Mouse (Mus musculus) midbrain, embryonic 14.5 days (tissue): ENCODE results near the gene Gpatch1. TPM values are rescaled to one million over a fixed set of nuclear protein-coding genes. Genes with fewer than 3 reads are reported as not detected.

Experiments used
- ATAC-seq: fragments of 200-750 bp; cut with Nextera tagmentation; 2 replicates; pipeline ENCODE4 v1.8.0; 2017; ENCODE audit warnings: moderate number of reproducible peaks, moderate library complexity; ENCODE audit not compliant: low FRiP score, low TSS enrichment
- DNase-seq: peaks from one replicate; pipeline ENCODE4 v3.0.0-alpha.2; 2015
- H3K27ac ChIP-seq: fragments of 300-500 bp; sonication (generic); replicated peaks from 2 replicates; pipeline ENCODE4 v1.5.1; 2014; ENCODE audit warnings: mild to moderate bottlenecking, low read depth, low read length, moderate library complexity
- H3K27me3 ChIP-seq: fragments of 300-500 bp; sonication (generic); 2 replicates; pipeline ENCODE4 v1.6.1; 2014; ENCODE audit warnings: low read length, control low read depth, mixed read lengths; ENCODE audit not compliant: control insufficient read depth, insufficient read depth
- H3K36me3 ChIP-seq: fragments of 300-500 bp; sonication (generic); 2 replicates; pipeline ENCODE4 v1.6.1; 2014; ENCODE audit warnings: low read length, control low read depth; ENCODE audit not compliant: control insufficient read depth, insufficient read depth
- H3K4me1 ChIP-seq: fragments of 300-500 bp; sonication (generic); 2 replicates; pipeline ENCODE4 v1.6.1; 2014; ENCODE audit warnings: mild to moderate bottlenecking, antibody characterized with exemption, low read length, control low read depth; ENCODE audit not compliant: control insufficient read depth, insufficient read depth
- H3K4me2 ChIP-seq: fragments of 300-500 bp; sonication (generic); 2 replicates; pipeline ENCODE4 v1.6.1; 2014; ENCODE audit warnings: mild to moderate bottlenecking, low read length, moderate library complexity
- H3K4me3 ChIP-seq: fragments of 300-500 bp; sonication (generic); replicated peaks from 2 replicates; pipeline ENCODE4 v1.5.1; 2014; ENCODE audit warnings: low read depth, low read length
- H3K9ac ChIP-seq: fragments of 300-500 bp; sonication (generic); replicated peaks from 2 replicates; pipeline ENCODE4 v1.6.1; 2014; ENCODE audit warnings: mild to moderate bottlenecking, low read length, moderate library complexity
- H3K9me3 ChIP-seq: fragments of 300-500 bp; sonication (generic); 2 replicates; pipeline ENCODE4 v1.6.1; 2016; ENCODE audit warnings: low read length, control low read depth, mixed read lengths; ENCODE audit not compliant: control insufficient read depth
- WGBS: fragments of 180-500 bp; shearing (Covaris S2); extraction: QIAGEN DNeasy Blood & Tissue Kit; methylation state at CpG from one replicate; pipeline ENCODE4 v1.1.7; 2014; 5-methylcytosine and 5-hydroxymethylcytosine counted together
- polyA plus RNA-seq: library from polyadenylated mRNA; unstranded; fragments of >200 nt; fragmentation: Nextera tagmentation; extraction: Ambion mirVana; gene quantifications from 2 replicates; pipeline ENCODE4 v1.2.1, GENCODE M21; 2014

The Gpatch1 gene
- polyA plus RNA-seq, 1 experiment from 2014 or later = 22.8 TPM

DNA sequence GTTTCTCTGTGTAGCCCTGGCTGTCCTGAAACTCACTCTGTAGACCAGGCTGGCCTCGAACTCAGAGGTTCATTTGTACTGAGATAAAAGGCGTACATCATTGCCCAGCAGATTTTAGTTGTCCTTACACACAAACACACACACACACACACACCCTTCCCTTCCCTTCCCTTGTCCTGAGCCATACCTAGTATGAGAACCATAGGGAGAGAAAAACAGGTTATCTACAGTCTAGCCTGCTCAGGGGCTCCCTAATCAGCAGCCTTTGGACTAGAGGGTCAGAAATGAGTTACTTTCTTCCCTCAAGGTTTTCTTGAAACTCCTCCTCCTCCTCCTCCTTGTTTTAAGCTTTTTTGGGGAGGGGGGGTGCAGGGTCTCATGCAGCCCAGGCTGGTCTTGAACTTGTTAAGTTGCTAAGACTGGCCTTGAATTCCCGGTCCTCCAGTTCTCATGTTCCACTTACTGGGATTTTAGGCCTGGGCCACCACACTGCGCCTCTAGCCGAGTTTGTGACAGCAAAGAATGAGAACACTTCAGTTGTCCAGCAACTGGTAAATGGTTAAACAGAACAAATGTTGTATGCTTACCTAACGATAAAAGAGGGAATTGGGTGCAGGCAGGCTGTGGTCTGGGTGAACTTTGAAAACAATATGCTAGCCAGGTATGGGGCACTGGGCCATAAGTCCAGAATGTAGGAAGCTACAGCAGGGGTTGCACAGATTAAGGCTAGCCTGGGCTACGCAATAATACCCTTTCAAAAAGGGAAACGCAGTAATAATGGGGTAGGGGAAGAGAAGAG, 31.8 kb upstream of the Gpatch1 start:
- Histone ChIP-seq H3K9me3 (no peaks in the 10 kb centered on the region), H3K27me3 (no peaks in the 10 kb centered on the region)

GRCm38 (mm10) chr7:35349022-35349421, 30.8 kb upstream of the Gpatch1 start:
- Histone ChIP-seq H3K4me2 (no peak overlapping the region), H3K4me3 (no peak overlapping the region), H3K27me3 (no peaks in the 10 kb centered on the region), H3K27ac (no peak overlapping the region), H3K9ac (no peak overlapping the region), H3K36me3 (no peaks in the 10 kb centered on the region), H3K4me1 (no peaks in the 10 kb centered on the region), H3K9me3 (no peaks in the 10 kb centered on the region)
- no peak for ATAC-seq
- WGBS = 87% methylated on average over 4 of the region's 4 CpGs
- DNase-seq = no peak

More for the DNA sequence above, 31.8 kb upstream of the Gpatch1 start:
- no peak for DNase-seq
- H3K27ac ChIP-seq = no peak overlapping the region
- no peak overlapping the region for H3K9ac ChIP-seq
- no peak overlapping the region for H3K4me2 ChIP-seq
- H3K36me3 ChIP-seq = no peaks in the 10 kb centered on the region
- H3K4me1 ChIP-seq = no peaks in the 10 kb centered on the region
- no peak overlapping the region for H3K4me3 ChIP-seq
- 90% methylated on average over 8 of the region's 8 CpGs for WGBS
- no peak for ATAC-seq

DNA sequence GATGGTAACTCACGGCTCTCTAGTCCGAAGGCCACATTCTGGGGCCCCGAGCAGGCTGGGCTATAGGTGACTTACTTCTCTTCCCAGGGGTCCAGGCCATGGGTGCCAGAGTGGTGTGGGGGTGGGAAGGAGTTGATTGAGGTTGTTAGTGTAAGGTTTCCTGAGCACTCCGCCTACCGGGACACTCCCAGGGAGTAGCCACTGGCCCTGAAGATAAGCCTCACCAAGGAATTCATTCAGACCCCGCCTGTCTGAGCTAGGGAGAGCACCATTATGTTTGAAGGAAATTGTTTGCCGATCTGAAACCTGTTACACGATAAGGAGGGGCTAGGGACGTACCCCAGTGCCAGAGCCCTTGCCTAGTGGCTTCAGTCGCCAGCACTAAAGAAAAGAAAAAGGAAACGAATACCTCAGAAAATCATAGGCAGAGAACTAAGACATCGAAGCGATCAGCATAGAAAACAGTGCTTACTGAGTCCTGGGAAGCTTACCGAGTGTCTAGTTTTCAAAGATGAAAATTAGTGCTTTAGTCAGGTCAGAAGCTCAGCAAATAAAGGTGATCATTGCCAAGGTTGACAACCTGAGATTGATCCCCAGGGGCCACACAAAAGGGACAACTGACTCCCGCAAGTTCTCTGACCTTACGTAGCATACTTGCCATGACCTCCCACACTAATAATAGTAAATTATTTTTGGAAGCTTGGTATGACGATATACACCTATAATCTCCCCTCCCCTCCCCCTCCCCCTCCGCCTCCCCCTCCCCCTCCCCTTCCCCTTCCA, 29.9 kb upstream of the Gpatch1 start:
- no peaks in the 10 kb centered on the region for H3K27me3 ChIP-seq
- ATAC-seq (no peak), DNase-seq (no peak)
- 82% methylated on average over 18 of the region's 18 CpGs for WGBS
- H3K36me3 ChIP-seq = no peaks in the 10 kb centered on the region
- no peak overlapping the region for H3K27ac ChIP-seq
- no peaks in the 10 kb centered on the region for H3K4me1 ChIP-seq
- H3K9ac ChIP-seq = no peak overlapping the region
- H3K4me3 ChIP-seq = no peak overlapping the region
- H3K9me3 ChIP-seq = no peaks in the 10 kb centered on the region
- no peak overlapping the region for H3K4me2 ChIP-seq

DNA sequence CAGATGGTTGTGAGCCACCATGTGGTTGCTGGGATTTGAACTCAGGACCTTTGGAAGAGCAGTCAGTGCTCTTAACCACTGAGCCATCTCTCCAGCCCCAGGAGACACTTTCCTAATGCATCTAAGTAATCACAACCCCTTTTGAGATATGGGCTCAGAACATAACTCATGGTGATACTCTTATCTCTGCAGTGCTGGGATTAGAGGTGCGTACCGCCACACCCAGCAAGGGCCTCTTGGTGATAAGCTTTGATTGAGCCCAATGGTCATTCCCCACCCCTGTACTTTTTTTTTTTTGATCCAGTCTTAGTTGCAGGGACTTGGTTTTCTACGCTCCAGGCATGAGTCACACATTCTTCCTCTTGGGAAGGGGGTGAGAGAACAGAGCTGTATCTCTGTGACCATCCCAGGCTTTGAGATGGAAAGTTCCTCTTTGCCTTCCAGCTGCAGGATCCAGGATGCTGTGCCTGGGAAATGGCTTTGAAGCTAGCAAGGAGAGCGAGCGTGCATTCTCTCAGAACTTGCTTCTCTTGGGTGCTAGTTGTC, 26.6 kb upstream of the Gpatch1 start:
- H3K4me3 ChIP-seq = no peak overlapping the region
- no peak overlapping the region for H3K4me2 ChIP-seq
- H3K36me3 ChIP-seq = no peaks in the 10 kb centered on the region
- H3K27me3 ChIP-seq = no peaks in the 10 kb centered on the region
- H3K27ac ChIP-seq = no peak overlapping the region
- H3K9ac ChIP-seq = no peak overlapping the region
- ATAC-seq (no peak), DNase-seq (no peak)
- H3K9me3 ChIP-seq = no peaks in the 10 kb centered on the region
- 98% methylated on average over 5 of the region's 5 CpGs for WGBS
- H3K4me1 ChIP-seq = no peaks in the 10 kb centered on the region

DNA sequence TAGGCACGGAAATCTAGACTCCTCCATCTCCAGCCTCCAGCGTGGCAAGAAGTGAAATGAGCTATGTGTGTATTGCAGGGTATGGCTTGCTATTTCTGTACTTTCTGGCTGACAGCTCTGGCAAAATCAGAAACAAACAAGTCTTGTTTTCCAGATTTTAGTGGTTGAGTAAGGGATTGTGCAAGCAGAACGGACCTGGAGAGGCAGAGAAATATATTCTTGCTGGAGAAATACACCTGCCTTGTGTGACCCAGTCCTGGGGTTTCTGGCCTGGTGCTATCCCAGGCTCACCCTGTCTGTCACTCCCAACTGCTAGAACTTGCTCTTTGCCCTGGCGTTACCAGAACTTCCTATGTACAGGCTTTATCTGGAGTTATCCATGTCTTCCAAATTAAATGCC, 24.3 kb upstream of the Gpatch1 start:
- DNase-seq (no peak), ATAC-seq (no peak)
- no peak overlapping the region for H3K4me2 ChIP-seq
- H3K27me3 ChIP-seq = no peaks in the 10 kb centered on the region
- H3K9ac ChIP-seq = no peak overlapping the region
- H3K4me1 ChIP-seq = no peaks in the 10 kb centered on the region
- H3K36me3 ChIP-seq = no peaks in the 10 kb centered on the region
- H3K27ac ChIP-seq = no peak overlapping the region
- H3K9me3 ChIP-seq = no peaks in the 10 kb centered on the region
- no peak overlapping the region for H3K4me3 ChIP-seq
- WGBS = 85% methylated on average over 4 of the region's 4 CpGs

DNA sequence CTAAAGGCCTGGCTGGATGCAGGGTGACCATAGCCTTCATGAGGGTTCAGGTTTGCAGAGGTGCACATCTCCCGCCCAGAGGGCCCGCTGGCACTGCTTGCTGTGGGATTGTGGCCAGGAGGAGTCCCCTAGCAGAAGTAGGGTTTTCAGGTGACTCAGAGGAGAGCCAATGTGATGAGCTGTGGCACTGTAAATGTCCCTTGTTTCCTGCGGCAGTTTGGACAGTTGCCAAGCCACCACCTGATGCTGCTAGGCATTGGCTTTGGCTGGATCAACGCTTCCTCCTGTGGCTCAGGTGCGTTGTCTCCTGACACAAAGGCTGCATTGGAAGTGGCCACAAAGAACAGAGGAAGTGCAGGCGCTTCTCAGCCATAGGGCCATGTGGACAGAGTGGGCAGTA, 23.0 kb upstream of the Gpatch1 start:
- H3K4me1 ChIP-seq = no peaks in the 10 kb centered on the region
- DNase-seq = no peak
- 84% methylated on average over 6 of the region's 6 CpGs for WGBS
- H3K27ac ChIP-seq = no peak overlapping the region
- H3K4me2 ChIP-seq = no peak overlapping the region
- H3K27me3 ChIP-seq = peaks cover 2% of the 10 kb centered on the region; the same call in 1 of the 2 replicates
- H3K9ac ChIP-seq = no peak overlapping the region
- no peak for ATAC-seq
- H3K9me3 ChIP-seq = no peaks in the 10 kb centered on the region
- H3K4me3 ChIP-seq = no peak overlapping the region
- no peaks in the 10 kb centered on the region for H3K36me3 ChIP-seq

GRCm38 (mm10) chr7:35340196-35340595, 22.0 kb upstream of the Gpatch1 start:
- DNase-seq = no peak
- no peak overlapping the region for H3K4me2 ChIP-seq
- WGBS = 15% methylated on average over 5 of the region's 5 CpGs
- H3K36me3 ChIP-seq = no peaks in the 10 kb centered on the region
- peaks cover 13% of the 10 kb centered on the region; the same call in 1 of the 2 replicates for H3K27me3 ChIP-seq
- H3K27ac ChIP-seq = no peak overlapping the region
- no peaks in the 10 kb centered on the region for H3K9me3 ChIP-seq
- no peak overlapping the region for H3K9ac ChIP-seq
- ATAC-seq = no peak
- 0 out of 2 replicates have a peak, but pooled peaks cover under 1% of the 10 kb centered on the region for H3K4me1 ChIP-seq
- no peak overlapping the region for H3K4me3 ChIP-seq

GRCm38 (mm10) chr7:35334527-35335452, 16.6 kb upstream of the Gpatch1 start:
- H3K36me3 ChIP-seq = no peaks in the 10 kb centered on the region
- no peak; the same call in 1 of the 2 replicates for ATAC-seq
- peak overlapping the region; percentile 59 for H3K4me3 ChIP-seq
- H3K4me2 ChIP-seq = peak overlapping the region; percentile 100
- no peak overlapping the region for H3K27ac ChIP-seq
- H3K9ac ChIP-seq = peak overlapping the region; percentile 50
- WGBS = under 1% methylated on average over 51 of the region's 51 CpGs
- H3K27me3 ChIP-seq = peaks cover 21% of the 10 kb centered on the region
- H3K9me3 ChIP-seq = no peaks in the 10 kb centered on the region
- DNase-seq = peak; percentile 54
- H3K4me1 ChIP-seq = peaks cover 10% of the 10 kb centered on the region
